Mouse (Mus musculus) yolk sac, embryonic 10.5 days (tissue): ENCODE data around the gene Gm4969.
A peak's percentile ranks its signal among the peaks of the same experiment; 100 is the strongest.

Experiments used
- DNase-seq: peaks from one replicate; pipeline ENCODE4 v3.0.0-alpha.2; 2017; ENCODE audit warnings: low spot score

The Gm4969 gene

DNA sequence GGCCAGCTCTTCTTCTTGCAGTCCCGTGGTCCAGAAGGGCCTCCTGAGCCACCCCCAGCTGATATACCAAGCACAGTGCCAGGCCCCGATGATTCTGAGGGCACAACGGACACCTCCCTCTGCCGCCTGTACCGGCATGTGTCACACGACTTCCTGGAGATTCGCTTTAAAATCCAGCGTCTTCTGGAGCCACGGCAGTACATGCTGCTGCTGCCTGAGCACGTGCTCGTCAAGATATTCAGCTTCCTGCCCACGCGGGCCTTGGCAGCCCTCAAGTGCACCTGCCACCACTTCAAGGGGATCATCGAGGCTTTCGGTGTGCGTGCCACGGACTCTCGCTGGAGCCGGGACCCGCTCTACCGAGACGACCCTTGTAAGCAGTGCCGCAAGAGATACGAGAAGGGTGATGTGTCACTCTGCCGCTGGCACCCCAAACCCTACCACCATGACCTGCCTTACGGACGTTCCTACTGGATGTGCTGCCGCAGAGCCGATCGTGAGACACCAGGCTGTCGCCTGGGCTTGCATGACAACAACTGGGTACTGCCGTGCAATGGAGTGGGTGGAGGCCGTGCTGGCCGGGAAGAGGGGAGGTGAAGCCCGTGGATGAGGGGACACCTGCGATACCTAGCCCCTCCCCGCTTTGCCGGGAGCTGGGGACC, 18.6 kb upstream of the Gm4969 start:
- no peak for DNase-seq

DNA sequence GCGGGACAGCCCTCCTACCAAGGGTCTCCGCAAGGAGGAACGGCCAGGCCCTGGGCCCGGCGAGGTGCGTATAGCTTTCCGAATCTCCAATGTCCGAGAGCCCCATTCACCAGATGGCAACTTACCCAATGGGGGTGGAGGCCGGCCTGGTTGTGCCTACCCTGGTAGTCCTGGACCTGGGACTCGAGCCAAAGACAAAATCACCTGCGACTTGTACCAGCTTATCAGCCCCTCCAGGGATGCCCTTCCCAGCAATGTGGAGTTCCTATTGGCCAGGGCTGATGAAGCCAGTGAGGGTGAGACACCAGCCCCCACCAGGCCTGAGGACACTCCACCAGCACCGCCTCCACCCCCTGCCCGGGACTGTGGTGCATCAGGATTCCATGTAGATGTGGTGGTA, 18.0 kb upstream of the Gm4969 start:
- no peak for DNase-seq

DNA sequence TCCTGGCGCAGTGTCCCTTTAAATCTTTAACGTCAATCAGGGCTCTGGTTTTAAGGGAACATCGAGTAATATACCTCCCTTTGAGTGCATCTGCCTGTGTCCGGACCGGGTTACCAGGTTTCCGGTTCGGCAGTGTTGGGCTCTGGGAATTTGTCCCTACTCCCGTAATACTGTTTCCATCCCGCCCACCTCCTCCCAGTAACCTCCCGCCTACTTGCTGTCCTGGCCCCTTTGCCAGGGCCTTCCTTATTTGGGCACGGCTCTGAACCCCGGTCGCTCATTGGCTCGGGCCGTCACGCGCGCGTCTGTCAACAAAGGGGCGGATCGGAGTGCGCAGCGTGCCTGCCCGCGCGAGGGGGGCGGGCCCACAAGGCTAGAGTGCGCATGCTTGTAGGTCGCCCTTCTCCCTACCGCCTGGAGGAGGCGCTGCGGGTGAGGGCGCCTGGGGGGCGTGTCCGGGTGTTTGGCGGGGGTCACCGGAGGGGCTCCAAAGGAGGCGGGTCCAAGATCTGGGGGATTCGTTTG, 13.2 kb upstream of the Gm4969 start:
- DNase-seq = peak; percentile 98

DNA sequence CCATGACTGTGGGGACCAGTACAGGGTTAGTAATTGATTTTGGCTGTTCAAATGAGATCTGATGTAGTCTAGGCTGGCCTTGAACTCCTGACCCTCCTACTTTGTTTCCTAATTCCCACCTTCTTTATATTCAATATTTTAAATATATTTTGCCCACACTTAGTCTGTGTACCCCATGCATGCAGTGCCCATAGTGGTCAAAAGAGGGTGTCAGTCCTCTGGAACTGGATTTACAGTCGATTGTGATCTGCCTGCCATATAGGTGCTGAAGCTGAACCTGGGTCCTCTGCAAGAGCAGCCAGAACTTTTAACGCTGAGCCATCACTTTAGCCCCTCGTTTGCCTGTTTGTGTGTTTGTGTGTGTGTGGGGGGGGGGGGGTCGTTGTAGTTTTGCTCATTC, 12.5 kb upstream of the Gm4969 start:
- no peak for DNase-seq

DNA sequence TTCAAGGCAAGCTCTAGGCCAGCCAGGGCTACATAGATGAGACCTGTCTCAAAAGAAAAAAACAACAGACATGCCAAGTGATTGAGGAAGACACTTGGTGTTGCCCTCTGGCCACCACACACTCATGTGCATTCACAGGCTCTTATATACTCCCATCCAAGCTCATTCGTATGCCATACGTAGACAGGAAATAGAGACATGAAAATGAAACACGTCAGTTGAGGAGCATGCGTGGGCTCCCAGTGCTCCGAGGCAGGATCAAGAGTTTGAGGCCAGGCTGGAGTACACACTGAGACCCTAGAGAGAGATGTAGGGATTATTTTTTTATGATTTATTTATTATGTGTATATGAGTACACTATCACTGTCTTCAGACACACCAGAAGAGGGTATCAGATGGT, 11.2 kb upstream of the Gm4969 start:
- DNase-seq = no peak

DNA sequence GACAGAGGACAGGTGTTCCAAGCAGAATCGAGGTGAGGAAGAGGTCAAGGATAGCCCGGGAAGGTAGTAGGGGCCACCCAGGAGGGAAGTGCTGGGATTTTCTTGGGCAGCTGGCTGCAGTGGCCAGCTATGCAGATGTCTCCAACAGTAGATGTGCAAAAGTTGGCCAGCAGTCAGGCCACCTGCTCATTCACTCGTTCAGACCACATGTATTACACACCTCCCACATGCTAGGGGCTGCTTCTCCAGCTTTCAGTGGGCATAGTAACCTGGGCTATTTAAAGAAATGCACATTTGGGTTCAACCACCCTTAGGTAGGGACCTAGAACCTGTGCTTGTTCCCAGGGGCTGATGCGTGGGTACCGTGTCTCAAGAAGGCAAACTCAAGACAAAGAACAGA, 9.6 kb upstream of the Gm4969 start:
- DNase-seq = no peak

DNA sequence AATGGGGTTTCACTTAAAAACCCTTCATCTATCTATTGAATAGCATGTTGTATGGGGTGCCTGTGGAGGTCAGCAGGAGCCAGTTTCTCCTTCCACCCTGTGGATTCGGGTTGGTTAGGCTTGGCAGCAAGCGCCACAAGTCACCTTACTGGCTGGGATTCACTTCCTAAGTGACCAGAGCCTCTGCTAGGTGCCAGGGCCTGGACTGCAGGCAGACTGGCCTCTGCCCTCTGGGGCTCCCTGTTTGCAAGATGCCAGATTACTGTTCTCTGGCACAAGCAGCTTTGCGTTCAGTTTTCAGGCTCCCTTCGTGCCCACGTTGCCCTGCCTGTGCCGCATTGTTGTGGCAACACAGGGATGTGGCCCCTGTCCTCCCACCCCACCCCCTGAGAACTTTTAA, 6.5 kb upstream of the Gm4969 start:
- no peak for DNase-seq

DNA sequence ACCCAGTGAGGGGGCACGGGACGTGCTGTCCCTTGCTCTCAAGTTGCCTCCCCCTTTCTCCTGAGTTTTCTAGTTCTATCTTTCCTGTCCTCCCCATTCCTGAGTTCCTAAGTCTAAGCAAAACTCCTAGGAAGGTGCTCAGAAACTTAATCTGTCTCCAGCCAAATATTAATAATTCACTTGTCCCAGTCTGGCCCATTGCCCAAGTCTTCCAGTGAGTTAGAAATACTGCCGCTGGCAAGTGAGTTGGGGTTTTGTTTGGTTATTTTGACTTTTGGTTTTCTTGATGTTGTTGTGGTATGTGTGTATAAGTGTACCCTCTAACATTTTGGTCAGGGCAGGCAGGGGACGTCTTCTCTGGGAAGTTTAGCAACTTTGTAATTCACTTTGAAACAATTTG, 3.5 kb upstream of the Gm4969 start:
- no peak for DNase-seq

DNA sequence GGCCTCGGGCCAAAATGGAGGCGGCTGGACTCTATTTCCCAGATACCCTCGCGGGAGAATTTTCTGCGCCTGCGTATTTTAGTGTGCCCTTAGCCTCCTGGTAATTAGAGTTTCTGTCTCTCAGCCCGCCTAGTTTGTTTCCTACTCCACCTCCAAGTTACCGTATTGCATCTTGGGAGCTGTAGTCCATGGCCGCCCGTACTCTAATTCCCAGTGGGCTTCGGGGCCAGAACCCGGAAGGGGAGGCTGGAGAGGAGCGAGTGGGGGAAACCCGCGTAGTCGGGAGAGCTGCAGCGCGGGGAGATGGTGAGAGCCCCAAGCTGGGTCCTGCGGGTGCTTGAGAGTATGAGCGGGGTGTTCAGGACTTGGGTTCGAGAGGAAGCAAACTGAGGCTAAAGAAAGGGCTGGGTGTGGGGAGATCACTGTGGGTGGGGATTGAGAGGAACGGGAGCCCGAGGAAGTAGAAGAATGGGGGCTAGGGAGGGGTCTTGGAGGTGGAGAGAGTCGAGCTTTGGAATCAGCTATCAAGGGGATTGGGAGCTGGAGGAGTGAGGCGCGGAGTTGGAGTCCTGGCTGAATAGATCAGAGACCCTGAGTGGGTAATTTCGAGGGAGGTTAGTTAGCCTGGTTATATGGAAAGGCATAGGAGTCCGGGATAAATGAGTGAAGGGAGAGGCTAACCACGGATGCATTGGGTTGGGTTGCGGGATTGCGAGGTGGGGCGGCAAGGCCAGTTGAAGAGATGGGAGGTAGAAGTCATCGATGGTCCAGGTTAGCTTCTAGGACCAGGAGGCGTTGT, 1.7 kb upstream of the Gm4969 start, which contains the start of gene Fbxo46:
TSS of gene Fbxo46 (plus strand) at position 229 of the 799 bp plus-strand sequence.
- peak; percentile 96 for DNase-seq

DNA sequence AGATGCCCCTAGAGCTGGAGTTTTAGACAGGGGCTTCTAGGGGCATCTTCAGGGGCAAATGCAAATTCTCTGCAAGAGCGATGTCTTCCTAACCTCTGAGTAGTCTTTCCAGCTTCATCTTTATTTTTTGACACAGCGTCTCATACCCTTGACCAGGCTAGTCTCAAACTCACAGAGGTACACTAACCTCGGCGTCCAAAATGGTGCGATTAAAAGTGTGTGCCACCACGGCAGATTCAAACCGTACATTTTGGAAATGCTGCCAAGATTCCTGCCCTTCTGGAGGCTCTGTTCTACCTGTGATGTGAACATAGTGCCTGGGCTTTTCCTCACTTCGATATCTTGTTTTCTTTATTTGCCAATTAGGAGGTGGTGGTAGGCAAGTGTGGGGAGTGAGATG, 915 bp upstream of the Gm4969 start:
- no peak for DNase-seq

DNA sequence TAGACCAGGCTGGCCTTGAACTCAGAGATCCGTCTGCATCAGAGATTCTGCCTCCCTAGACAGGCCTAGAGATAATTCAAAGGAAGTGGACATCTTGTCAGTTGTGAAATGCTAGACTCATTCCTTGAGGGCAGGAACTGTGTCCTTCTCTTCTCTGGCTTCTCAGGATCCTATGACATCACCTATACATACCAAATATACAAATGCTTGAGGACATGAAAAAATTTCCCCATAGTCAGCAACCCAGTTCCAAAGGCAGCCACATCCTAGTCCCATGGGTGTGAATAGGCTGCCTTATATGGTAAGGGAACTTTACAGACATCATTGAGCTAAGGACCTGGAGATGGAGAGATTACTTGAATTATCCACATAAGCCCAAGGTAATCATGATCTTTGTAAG, 8.6 kb downstream of the Gm4969 start:
- no peak for DNase-seq

DNA sequence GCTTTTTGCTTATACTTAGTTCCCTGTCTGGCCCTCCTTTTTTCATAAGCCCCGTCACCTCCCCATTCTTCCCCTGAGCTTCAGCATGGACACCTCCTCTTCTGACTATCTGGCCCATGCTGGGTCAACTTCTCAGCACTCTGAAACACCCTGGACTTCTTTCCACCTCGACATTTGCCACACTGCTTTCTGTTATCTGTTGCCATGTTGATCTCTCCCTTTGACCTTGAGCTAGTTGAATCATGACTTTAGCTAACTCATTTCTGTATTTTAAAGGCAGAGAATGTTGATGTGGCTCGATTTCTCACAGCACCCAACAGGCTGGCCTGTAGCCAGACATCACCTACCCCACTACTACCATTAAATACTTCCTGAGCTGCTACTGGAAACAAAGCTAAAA, 10.7 kb downstream of the Gm4969 start:
- no peak for DNase-seq

DNA sequence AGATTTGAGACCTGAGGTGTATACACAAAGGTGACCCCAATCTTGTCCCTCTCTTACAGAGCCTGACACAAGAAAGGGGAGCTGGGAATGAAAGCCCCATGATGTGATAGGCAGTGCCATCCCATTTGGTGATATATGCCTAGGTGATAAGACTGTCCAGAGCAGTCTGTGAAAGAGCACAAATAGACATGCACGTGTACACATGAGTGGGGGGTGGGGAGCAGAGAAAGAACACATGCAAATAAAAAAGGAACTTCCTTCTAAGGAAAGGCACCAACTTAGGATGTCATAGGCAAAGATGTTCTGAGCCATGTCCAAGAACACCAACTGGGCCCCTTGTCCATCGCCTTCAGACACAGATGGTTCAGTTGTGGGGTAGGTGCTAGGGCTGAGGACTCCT, 13.7 kb downstream of the Gm4969 start:
- no peak for DNase-seq

DNA sequence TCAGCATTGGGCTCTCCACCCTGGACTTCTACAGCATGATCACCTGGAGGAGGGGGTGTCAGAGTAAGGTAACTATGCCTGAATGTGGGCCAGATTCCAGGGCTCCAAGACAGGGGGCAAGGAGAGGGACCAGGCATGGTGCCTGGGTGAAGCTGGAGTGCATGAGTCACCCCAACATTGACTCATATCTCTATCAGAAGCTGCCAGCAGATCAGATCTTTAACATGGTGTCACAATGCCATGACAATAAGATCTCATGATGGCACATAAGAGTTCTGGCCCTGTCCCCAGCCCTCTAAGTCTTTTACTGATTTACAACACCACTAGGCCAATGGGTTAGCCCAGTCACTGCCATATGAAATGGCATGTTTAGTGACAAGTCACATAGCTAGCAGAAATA, 14.4 kb downstream of the Gm4969 start:
- DNase-seq = no peak

DNA sequence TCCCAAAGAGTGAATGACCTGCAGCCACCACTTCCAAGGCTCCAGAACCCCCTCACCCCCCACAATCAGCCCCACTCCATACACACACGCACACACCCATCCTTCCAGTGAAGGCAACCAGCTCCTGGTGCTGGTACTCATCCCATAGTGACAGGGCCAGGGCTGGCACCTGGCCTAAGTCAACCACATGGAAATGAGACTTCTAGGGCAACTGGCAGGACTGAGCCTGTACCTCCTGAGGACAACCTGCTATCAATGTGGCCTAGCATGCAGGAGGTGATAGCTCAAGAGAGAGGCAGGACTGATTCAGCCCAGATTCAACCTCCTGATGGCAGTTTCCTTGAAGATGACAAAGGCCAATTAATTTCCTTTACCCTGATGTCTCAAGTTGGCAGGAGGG, 17.9 kb downstream of the Gm4969 start:
- no peak for DNase-seq

DNA sequence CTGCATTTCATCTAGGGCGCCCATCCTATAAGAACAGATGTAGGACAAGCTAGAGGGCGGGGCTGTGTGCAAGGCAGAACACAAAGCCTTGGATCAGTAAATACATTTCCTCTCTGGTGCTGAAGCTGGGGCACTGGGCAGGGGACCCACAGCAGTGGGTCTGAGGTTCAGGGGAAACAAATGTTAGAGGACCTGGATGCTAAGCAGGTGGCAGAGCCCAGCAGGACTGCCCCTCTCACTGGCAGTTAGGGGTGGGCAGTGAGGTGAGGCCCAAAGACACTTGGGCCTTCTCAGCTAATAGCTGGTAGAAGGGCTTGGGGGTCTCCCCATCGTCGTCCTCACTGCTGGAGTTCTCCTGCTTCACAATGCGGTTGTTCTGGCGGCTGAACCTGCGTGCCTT, 19.4 kb downstream of the Gm4969 start:
- no peak for DNase-seq

DNA sequence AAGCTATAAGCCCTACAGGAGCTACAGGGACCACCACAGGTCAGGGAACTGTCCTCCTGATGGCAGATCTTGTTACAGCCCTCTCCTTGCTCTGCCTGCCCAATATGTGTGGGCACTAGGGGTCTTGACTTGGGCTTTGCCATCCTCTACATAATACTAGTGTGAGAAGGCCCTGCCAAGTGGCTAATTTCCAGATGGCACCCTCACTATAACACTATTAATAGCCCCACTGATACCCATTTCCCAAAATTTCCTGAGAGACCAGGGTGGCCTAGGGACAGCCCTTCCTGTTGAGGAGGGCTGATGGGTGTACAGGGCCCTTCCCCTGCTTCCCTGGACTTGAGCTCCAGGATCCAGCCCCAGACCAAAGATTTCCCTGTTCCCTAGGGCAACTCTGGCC, 20.3 kb downstream of the Gm4969 start:
- DNase-seq = no peak

DNA sequence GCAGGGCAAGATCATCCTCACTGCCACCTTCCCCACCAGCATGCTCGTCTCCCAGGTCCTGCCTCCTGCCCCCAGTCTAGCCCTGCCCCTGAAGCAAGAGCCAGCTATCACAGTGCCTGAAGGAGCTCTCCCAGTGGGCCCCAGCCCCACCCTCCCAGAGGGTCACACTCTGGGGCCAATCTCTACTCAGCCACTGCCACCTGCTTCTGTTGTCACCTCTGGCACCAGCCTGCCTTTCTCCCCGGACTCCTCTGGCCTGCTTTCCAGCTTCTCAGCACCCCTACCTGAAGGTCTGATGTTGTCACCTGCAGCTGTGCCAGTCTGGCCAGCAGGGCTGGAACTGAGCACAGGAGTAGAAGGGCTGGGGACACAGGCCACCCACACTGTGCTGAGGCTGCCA, 21.0 kb downstream of the Gm4969 start:
- no peak for DNase-seq

DNA sequence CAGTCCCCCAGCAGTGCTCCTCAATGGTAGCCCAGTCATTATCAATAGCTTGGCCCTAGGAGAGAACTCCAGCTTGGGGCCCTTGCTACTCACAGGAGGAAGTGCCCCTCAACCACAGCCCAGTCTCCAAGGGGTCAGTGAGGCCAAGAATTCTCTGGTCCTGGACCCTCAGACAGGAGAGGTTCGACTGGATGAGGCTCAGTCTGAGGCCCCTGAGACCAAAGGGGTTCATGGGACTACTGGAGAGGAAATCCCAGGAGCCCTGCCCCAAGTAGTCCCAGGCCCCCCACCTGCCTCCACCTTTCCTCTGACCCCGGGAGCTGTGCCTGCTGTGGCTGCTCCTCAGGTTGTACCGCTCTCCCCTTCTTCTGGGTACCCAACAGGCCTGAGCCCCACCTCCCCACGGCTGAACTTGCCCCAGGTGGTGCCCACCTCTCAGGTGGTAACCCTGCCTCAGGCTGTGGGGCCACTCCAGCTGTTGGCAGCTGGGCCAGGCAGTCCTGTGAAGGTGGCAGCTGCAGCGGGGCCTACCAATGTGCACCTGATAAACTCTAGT, 21.7 kb downstream of the Gm4969 start:
- DNase-seq = no peak

DNA sequence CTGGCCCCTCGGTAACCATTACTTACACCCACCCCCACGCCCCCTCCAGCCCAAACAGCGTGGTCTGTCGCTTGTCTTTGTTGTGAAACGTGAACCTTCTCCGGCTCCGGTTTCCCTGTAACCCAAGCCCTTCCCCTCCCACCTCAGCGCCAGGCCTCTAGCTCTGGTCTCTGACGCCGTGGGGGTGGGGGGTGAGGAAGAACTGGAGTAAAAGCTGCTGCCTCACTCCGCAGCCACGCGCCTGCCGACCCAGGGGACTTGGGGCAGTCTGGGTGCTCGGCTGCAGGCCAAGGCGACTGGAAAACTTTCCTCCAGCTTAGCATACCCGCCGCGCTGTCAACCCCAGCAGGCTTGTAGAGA, 22.4 kb downstream of the Gm4969 start:
- DNase-seq = peak; percentile 84

DNA sequence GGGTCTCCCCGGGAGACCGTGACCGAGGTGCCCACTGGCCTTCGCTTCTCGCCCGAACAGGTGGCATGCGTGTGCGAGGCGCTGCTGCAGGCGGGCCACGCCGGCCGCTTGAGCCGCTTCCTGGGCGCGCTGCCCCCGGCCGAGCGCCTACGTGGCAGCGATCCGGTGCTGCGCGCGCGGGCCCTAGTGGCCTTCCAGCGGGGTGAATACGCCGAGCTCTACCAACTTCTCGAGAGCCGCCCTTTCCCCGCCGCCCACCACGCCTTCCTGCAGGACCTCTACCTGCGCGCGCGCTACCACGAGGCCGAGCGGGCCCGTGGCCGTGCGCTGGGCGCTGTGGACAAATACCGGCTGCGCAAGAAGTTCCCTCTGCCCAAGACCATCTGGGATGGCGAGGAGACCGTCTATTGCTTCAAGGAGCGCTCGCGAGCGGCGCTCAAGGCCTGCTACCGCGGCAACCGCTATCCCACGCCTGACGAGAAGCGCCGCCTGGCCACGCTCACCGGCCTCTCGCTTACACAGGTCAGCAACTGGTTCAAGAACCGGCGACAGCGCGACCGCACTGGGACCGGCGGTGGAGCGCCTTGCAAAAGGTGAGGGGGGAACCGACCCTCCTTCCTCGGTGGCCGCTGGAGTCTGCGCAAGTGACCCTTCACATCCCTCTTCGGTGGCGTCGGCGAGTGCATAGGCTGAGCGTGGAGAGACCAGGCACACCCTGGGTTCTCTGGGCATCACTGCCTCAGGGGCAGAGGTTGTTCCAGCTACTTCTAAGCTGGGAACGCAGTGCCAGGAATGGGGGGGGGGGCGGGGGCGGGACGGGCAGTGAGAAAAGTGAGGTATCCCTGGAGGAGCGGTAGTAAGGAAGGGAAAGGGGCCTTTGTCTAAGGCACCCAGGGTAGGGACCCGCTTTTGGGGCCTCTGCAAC, 23.1 kb downstream of the Gm4969 start:
- peak; percentile 50 for DNase-seq

DNA sequence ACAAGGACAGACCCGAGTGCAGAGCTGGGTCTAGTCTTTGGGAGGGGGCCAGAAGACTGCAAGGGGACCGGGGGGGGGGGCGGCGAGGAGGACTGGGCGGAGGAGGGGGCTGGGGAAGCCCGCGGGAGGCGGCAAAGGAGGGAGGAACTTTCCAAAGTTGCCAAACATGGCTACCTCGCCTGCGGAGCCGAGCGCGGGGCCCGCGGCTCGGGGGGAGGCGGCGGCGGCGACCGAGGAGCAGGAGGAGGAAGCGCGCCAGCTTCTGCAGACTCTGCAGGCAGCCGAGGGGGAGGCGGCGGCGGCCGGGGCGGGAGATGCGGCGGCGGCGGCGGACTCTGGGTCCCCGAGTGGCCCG, 23.7 kb downstream of the Gm4969 start, which contains the start of gene Six5:
TSS of gene Six5 (plus strand) at position 124 of the 355 bp plus-strand sequence.
- DNase-seq = no peak
